Mouse (Mus musculus) heart, embryonic 11.5 days (tissue): ENCODE results near the gene Rbms1. TPM values are rescaled to one million over a fixed set of nuclear protein-coding genes. Genes with fewer than 3 reads are reported as not detected.

ENCODE experiments used
- ATAC-seq: fragments of 200-750 bp; cut with Nextera tagmentation; replicated peaks from 2 replicates; pipeline ENCODE4 v1.8.0; 2017; ENCODE audit warnings: moderate library complexity; ENCODE audit not compliant: insufficient number of reproducible peaks, low FRiP score, low TSS enrichment
- H3K27ac ChIP-seq: fragments of 300-500 bp; sonication (generic); 2 replicates; pipeline ENCODE4 v1.5.1; 2014; ENCODE audit warnings: mild to moderate bottlenecking, low read depth, low read length
- H3K27me3 ChIP-seq: fragments of 300-500 bp; sonication (generic); 2 replicates; pipeline ENCODE4 v1.6.1; 2014; ENCODE audit warnings: mild to moderate bottlenecking, low read length, mixed read lengths; ENCODE audit not compliant: control insufficient read depth, insufficient read depth
- H3K36me3 ChIP-seq: fragments of 300-500 bp; sonication (generic); 2 replicates; pipeline ENCODE4 v1.6.1; 2014; ENCODE audit warnings: mild to moderate bottlenecking, low read length, moderate library complexity, mixed read lengths; ENCODE audit not compliant: control insufficient read depth, insufficient read depth
- H3K4me1 ChIP-seq: fragments of 300-500 bp; sonication (generic); 2 replicates; pipeline ENCODE4 v1.6.1; 2014; ENCODE audit warnings: low read length; ENCODE audit not compliant: control insufficient read depth, insufficient read depth
- H3K4me2 ChIP-seq: fragments of 300-500 bp; sonication (generic); 2 replicates; pipeline ENCODE4 v1.6.1; 2014; ENCODE audit warnings: mild to moderate bottlenecking, moderate library complexity
- H3K4me3 ChIP-seq: fragments of 300-500 bp; sonication (generic); 2 replicates; pipeline ENCODE4 v1.5.1; 2014; ENCODE audit warnings: low read depth, low read length
- H3K9ac ChIP-seq: fragments of 300-500 bp; sonication (generic); 2 replicates; pipeline ENCODE4 v1.6.1; 2014; ENCODE audit warnings: mild to moderate bottlenecking, low read depth, low read length, moderate library complexity
- H3K9me3 ChIP-seq: fragments of 300-500 bp; sonication (generic); replicated peaks from 2 replicates; pipeline ENCODE4 v1.6.1; 2016; ENCODE audit warnings: low read length; ENCODE audit not compliant: control insufficient read depth
- WGBS: fragments of 180-500 bp; shearing (Covaris S2); extraction: QIAGEN DNeasy Blood & Tissue Kit; methylation state at CpG from one replicate; pipeline ENCODE4 v1.1.7; 2014; ENCODE audit not compliant: insufficient replicate concordance; 5-methylcytosine and 5-hydroxymethylcytosine counted together
- polyA plus RNA-seq: library from polyadenylated mRNA; unstranded; fragments of >200 nt; fragmentation: Nextera tagmentation; extraction: Ambion mirVana; gene quantifications from 2 replicates; pipeline ENCODE4 v1.2.1, GENCODE M21; 2014

The Rbms1 gene
- polyA plus RNA-seq, 1 experiment from 2014 or later: 121 TPM

GRCm38 (mm10) chr2:60828908-60829462 lies 134.0 kb downstream of the Rbms1 start:
- no peaks in the 10 kb centered on the region for H3K27me3 ChIP-seq
- no peaks in the 10 kb centered on the region for H3K9me3 ChIP-seq
- H3K4me1 ChIP-seq: peaks cover 19% of the 10 kb centered on the region
- no peak overlapping the region for H3K9ac ChIP-seq
- H3K27ac ChIP-seq: no peak overlapping the region
- no peaks in the 10 kb centered on the region for H3K36me3 ChIP-seq
- no peak overlapping the region for H3K4me3 ChIP-seq
- ATAC-seq: no peak
- H3K4me2 ChIP-seq: no peak overlapping the region
- WGBS: 90% methylated on average over 10 of the region's 10 CpGs

GRCm38 (mm10) chr2:60827152-60827428 lies 135.9 kb downstream of the Rbms1 start:
- ATAC-seq: no peak
- H3K27ac ChIP-seq: no peak overlapping the region

GRCm38 (mm10) chr2:60826406-60827151 lies 136.4 kb downstream of the Rbms1 start:
- no peaks in the 10 kb centered on the region for H3K9me3 ChIP-seq
- WGBS: 67% methylated on average over 11 of the region's 11 CpGs
- no peaks in the 10 kb centered on the region for H3K27me3 ChIP-seq
- no peak overlapping the region for H3K4me3 ChIP-seq
- H3K4me2 ChIP-seq: no peak overlapping the region
- H3K36me3 ChIP-seq: no peaks in the 10 kb centered on the region
- H3K9ac ChIP-seq: no peak overlapping the region
- no peak overlapping the region for H3K27ac ChIP-seq
- peaks cover 24% of the 10 kb centered on the region for H3K4me1 ChIP-seq
- no peak for ATAC-seq

More at GRCm38 (mm10) chr2:60827152-60827428, 135.9 kb downstream of the Rbms1 start:
- no peak overlapping the region for H3K4me3 ChIP-seq
- H3K4me2 ChIP-seq: no peak overlapping the region
- H3K36me3 ChIP-seq: no peaks in the 10 kb centered on the region
- H3K9me3 ChIP-seq: no peaks in the 10 kb centered on the region
- 69% methylated on average over 5 of the region's 5 CpGs for WGBS
- H3K9ac ChIP-seq: no peak overlapping the region
- no peaks in the 10 kb centered on the region for H3K27me3 ChIP-seq
- H3K4me1 ChIP-seq: peaks cover 19% of the 10 kb centered on the region

- ATAC-seq: no peak
- no peak overlapping the region for H3K27ac ChIP-seq
- H3K4me2 ChIP-seq: no peak overlapping the region
- H3K9me3 ChIP-seq: no peaks in the 10 kb centered on the region
- H3K27me3 ChIP-seq: no peaks in the 10 kb centered on the region
- H3K4me3 ChIP-seq: no peak overlapping the region
- 73% methylated on average over 4 of the region's 4 CpGs for WGBS
- H3K9ac ChIP-seq: no peak overlapping the region
- H3K36me3 ChIP-seq: no peaks in the 10 kb centered on the region
- H3K4me1 ChIP-seq: peaks cover 28% of the 10 kb centered on the region
Measured at GRCm38 (mm10) chr2:60825690-60826089, 137.3 kb downstream of the Rbms1 start.

GRCm38 (mm10) chr2:60821635-60822034 lies 141.4 kb downstream of the Rbms1 start:
- Histone ChIP-seq H3K27ac (no peak overlapping the region), H3K4me3 (no peak overlapping the region), H3K9me3 (no peaks in the 10 kb centered on the region), H3K4me1 (peaks cover 28% of the 10 kb centered on the region), H3K27me3 (no peaks in the 10 kb centered on the region), H3K4me2 (no peak overlapping the region), H3K9ac (no peak overlapping the region), H3K36me3 (no peaks in the 10 kb centered on the region)
- 60% methylated on average over 3 of the region's 3 CpGs for WGBS
- ATAC-seq: no peak

GRCm38 (mm10) chr2:60818632-60819031 lies 144.4 kb downstream of the Rbms1 start:
- no peak for ATAC-seq
- H3K27ac ChIP-seq: no peak overlapping the region
- no peaks in the 10 kb centered on the region for H3K27me3 ChIP-seq
- no peaks in the 10 kb centered on the region for H3K9me3 ChIP-seq
- no peak overlapping the region for H3K9ac ChIP-seq
- no peak overlapping the region for H3K4me3 ChIP-seq
- no peaks in the 10 kb centered on the region for H3K36me3 ChIP-seq
- H3K4me1 ChIP-seq: peaks cover 24% of the 10 kb centered on the region
- WGBS: 55% methylated on average over 2 of the region's 2 CpGs
- H3K4me2 ChIP-seq: no peak overlapping the region

GRCm38 (mm10) chr2:60816307-60816706 lies 146.7 kb downstream of the Rbms1 start:
- Histone ChIP-seq H3K9me3 (no peaks in the 10 kb centered on the region), H3K36me3 (no peaks in the 10 kb centered on the region), H3K4me1 (peaks cover 11% of the 10 kb centered on the region), H3K27me3 (no peaks in the 10 kb centered on the region), H3K4me3 (no peak overlapping the region), H3K4me2 (no peak overlapping the region), H3K9ac (no peak overlapping the region), H3K27ac (no peak overlapping the region)
- WGBS: 45% methylated on average over 2 of the region's 2 CpGs
- no peak for ATAC-seq

- Histone ChIP-seq H3K27ac (no peak overlapping the region), H3K4me3 (no peak overlapping the region), H3K9me3 (no peaks in the 10 kb centered on the region), H3K27me3 (no peaks in the 10 kb centered on the region), H3K4me2 (no peak overlapping the region), H3K4me1 (peaks cover 13% of the 10 kb centered on the region; the same call in 1 of the 2 replicates), H3K36me3 (no peaks in the 10 kb centered on the region), H3K9ac (no peak overlapping the region)
- ATAC-seq: no peak
- 83% methylated on average over 6 of the region's 6 CpGs for WGBS
Measured at GRCm38 (mm10) chr2:60814788-60815187, 148.2 kb downstream of the Rbms1 start.

GRCm38 (mm10) chr2:60812949-60813348 lies 150.0 kb downstream of the Rbms1 start:
- no peak overlapping the region for H3K4me3 ChIP-seq
- H3K4me1 ChIP-seq: peaks cover 22% of the 10 kb centered on the region
- no peak overlapping the region for H3K4me2 ChIP-seq
- no peaks in the 10 kb centered on the region for H3K9me3 ChIP-seq
- WGBS: 82% methylated on average over 12 of the region's 12 CpGs
- no peaks in the 10 kb centered on the region for H3K27me3 ChIP-seq
- ATAC-seq: no peak
- H3K36me3 ChIP-seq: no peaks in the 10 kb centered on the region
- H3K9ac ChIP-seq: no peak overlapping the region
- H3K27ac ChIP-seq: no peak overlapping the region
